Mouse (Mus musculus) CD4-positive, CD25-positive, alpha-beta regulatory T cell, adult 4 months (primary cell): ENCODE measurements at regions not wholly inside any gene's neighbourhood (a gene's known extent, or its start where the extent isn't known, plus 50 kb on each side); places are given as distances from the start of the nearest gene placed in this dataset.

ENCODE experiments used
- ATAC-seq: one replicate; pipeline ENCODE4 v1.8.0; 2017

DNA sequence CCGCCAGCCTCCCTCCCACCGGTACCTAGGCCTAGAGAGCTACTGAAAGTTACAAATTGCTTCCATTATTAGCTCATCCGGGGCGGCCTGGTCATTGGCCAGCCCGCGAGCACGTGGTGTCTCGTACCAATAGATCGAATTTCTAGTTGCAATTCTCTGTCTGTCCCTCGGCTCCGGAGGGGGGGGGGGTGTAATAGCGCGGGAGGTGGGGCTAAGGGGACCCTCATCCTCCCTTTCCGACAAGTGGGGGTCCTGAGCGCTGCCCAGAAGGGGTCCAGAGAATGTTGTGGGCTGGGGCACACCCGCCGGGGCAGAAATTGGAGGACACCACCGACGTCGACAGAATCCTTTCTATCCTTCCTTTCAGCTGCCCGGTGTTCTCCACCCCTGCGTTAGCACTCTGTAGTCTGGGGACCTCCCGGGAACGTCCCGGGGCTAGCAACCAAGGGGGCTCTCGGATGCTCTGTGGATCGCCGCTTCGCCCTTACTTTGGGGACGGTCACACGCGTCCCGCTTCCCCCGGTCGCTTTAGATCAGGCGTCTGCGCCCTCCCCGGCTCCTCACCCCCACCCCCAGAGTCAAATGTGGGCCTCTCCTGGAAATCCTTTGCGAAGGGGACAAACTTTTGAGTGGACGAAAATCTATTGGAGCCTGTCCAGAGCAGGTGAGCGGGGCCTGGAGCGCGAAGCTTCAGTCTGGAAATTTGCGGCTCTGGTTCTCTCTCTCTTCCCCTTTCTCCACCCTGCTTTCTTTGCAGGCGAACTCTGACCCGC is 64.6 kb downstream of the Smug1 start:
- peak; percentile 41 for ATAC-seq

DNA sequence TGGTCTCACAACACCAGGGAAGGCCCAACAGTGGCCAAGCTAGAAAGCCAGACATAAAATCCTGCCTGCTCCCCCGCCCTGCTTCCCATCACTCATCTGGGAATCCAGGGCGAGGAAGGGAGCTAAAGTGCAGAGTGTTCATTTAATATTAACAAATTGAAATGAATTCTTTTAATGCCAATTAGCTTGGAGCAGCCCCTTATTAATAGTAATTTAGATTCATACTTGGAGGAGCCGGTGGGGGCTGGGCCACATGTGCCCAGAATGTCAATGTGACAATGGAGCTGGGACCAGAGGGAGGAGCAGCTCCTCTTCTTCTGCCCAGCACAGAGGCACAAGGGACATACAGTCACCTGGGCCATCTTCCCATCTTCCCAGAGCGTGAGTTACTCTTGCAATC is 66.8 kb downstream of the Smug1 start:
- ATAC-seq, result no peak

DNA sequence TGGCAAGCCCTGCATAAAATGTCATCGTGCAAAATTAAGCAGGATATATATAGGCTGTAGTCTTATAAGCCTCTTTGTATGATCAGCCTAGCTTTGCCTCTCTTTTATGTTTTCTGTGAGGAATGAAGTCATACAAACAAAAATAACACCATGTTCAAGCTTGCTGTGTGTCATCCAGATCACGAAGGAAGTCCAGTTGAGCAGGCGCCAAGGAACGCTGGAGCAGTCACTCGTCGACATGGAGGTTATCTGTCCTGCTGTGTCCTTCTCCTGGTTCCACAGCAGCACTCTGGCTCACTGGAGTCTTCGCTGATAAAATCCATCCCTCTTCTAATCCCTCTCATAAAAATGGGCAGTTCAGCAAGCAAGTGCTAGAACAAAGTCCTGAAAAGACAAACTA is 72.4 kb downstream of the Smug1 start:
- no peak for ATAC-seq

DNA sequence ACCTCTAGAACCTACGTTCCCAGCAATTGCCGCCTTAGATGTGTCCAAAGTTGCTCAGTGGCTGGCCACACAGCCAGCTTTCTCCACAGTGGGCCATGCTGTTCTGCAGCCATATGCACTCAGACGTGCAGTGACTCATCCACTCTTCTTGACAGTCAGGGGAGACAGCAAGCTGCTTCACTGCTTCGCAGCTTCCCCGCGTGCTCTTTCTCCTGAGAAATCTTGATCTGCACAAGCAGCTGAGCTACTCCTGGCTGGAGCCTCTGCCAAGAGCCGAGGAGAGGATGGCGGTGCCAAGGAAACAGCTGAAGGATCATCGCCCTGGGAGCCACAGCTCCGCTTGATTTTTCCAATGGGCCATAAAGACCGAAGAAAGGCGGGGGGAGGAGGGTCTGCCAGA is 73.2 kb downstream of the Smug1 start:
- no peak for ATAC-seq

DNA sequence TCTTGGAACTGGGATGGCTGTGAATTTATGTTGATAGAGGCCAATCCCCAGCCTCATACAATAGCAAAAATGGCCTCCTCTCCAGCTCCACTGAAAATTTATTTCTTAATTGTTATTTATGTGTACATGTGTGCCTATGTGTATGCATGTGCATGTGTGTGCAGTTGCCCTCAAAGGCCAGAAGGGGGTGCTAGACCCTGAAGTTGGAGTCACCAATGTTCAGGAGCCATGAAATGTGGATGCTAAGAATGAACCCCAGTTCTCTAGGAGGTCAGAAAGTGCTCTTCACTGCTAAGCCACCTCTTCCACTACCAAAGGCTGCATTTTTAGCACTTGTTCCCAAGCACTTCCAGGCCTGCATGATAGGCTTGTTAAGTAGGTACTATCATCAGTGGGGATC is 73.8 kb downstream of the Hoxc4 start:
- ATAC-seq, result no peak

DNA sequence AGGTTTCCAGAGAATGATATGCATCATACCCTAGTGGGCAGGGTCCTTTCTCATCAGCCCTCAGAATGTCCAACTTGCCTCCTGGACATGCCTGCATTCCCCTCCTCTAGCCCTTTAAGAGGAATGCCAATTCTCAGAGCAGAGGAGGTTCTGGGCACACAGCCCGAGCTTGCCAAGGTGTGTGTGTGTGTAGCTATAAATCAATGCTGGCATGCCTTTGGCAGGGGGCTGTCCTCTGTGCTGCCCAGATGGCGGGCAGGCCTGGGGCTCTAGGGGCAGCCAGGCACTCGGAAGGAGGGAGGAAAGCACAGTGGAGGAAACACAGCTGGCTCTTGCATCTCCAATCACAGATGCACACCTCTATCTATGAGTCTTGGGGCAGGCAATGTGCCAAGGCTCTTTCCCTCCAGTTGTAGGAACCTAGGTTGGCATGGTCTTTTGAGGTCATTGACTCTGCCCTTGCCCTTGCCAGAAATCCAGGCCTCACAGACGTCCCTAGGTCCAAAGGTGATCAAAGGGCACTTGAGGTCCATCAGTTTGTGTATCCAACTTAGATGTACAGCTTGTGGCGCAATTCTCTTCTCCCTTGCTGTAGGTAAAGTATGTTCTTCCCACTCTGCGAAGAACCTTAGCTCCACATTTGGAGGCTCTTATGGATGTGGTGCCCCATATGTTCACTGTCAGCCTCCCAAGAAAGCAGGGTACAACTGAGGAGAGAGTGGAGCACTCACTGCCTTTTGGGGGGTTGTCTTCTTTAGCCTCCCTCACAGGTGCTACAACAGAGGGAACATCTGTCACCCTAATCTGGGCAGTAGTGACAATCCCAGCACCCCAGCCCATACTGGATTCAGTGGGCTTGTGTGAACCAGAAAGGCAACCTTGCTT is 71.8 kb downstream of the Hoxc4 start:
- no peak for ATAC-seq

DNA sequence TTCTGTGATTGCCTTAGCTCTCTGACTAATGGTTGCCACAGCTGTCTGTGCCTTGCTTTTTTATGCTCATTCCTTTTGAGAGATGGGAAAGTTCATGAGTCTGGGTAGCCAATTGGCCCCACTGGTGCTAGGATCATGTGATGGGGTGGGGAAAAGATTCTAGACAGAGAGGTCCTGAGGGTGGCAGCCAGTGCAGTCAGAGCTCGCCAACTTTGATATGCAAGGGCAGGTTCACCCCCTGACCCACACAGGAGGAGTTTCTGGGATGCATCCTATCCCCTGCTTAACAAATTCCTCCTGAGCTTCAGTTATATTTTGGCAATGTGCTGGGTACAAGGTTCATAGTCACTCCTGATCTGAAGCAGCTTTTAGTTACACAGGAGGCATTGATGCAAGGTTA is 71.1 kb downstream of the Hoxc4 start:
- no peak for ATAC-seq

DNA sequence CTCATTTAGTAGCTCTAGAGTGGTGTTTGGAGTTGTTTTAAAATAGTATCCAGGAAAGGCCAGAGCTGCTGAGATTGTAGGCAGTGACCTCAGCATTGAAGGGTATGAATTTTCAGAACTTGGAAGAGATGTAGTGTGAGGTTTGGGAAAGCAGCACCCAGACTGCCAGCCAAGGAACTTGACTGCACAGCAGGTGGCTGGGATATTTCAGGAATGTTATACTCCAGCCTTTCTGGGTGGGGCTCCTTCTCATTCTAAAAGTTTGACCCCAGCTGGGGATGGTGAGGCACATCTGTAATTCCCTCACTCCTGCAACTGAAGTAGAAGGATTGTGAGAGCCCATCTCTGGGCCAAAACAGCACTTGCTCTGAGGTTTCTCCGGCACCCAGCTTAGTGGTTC is 70.7 kb downstream of the Hoxc4 start:
- no peak for ATAC-seq

DNA sequence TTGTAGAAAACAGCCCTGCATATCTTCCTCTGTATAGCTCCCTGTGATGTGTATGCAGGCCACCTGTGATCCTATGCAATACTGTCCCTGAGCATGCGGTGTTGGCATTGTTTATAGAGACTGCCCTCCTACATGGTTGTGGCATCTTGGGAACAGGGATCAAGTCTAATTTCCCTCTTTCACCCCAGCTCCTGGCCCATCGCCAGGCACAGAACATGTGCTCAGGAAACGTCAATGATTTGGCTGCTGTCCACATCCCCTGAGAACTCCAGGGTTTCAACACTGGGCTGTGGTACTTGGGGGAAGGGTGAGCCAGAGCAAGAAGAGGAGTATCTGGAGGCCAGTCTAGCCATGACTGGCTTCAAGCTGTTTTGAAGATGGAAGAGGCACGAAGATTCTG is 68.5 kb downstream of the Hoxc4 start:
- ATAC-seq, result no peak

DNA sequence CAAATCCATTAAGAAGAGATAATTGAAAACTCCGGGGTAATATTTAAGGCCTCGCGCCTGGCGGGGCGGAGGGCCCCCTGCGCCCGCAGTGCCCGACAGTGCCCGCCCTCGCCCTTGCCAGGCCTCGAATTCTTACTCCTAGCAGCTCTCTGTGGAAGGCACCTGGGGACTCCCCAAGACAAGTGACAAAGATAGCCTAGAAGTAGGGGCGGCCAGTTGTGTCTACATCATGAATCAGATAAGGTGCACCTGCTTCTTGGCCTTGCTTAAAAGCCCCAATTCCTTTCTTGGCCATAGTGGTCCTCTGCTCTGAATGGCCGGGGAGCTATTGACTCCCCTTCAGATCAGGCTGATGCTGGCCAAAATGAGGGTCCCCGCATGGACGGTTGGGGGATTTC is 67.9 kb downstream of the Hoxc4 start:
- ATAC-seq, result no peak
